Mouse (Mus musculus) liver, embryonic 11.5 days (tissue): ENCODE measurements around the gene 1700003E16Rik. TPM values are rescaled to one million over a fixed set of nuclear protein-coding genes. Genes with fewer than 3 reads are reported as not detected.

Experiments used
- ATAC-seq: fragments of 200-750 bp; cut with Nextera tagmentation; replicated peaks from 2 replicates; pipeline ENCODE4 v1.8.0; 2017; ENCODE audit warnings: moderate number of reproducible peaks, mild to moderate bottlenecking, moderate TSS enrichment, moderate library complexity; ENCODE audit not compliant: low FRiP score
- DNase-seq: peaks from one replicate; pipeline ENCODE4 v3.0.0-alpha.2; 2017; ENCODE audit warnings: low spot score
- H3K27ac ChIP-seq: fragments of 300-500 bp; sonication (generic); 2 replicates; pipeline ENCODE4 v1.5.1; 2014; ENCODE audit warnings: mild to moderate bottlenecking, low read depth, low read length, control low read depth
- H3K27me3 ChIP-seq: fragments of 300-500 bp; sonication (generic); replicated peaks from 2 replicates; pipeline ENCODE4 v1.6.1; 2014; ENCODE audit warnings: low read length, mixed read lengths; ENCODE audit not compliant: control insufficient read depth, insufficient read depth
- H3K36me3 ChIP-seq: fragments of 300-500 bp; sonication (generic); 2 replicates; pipeline ENCODE4 v1.6.1; 2014; ENCODE audit warnings: mild to moderate bottlenecking, low read length, moderate library complexity, mixed read lengths; ENCODE audit not compliant: control insufficient read depth, insufficient read depth
- H3K4me1 ChIP-seq: fragments of 300-500 bp; sonication (generic); replicated peaks from 2 replicates; pipeline ENCODE4 v1.6.1; 2014; ENCODE audit warnings: low read length, mixed read lengths; ENCODE audit not compliant: control insufficient read depth, insufficient read depth
- H3K4me2 ChIP-seq: fragments of 300-500 bp; sonication (generic); 2 replicates; pipeline ENCODE4 v1.6.1; 2014; ENCODE audit warnings: mild to moderate bottlenecking, control low read depth, moderate library complexity
- H3K4me3 ChIP-seq: fragments of 300-500 bp; sonication (generic); 2 replicates; pipeline ENCODE4 v1.5.1; 2014; ENCODE audit warnings: low read depth, low read length, control low read depth
- H3K9ac ChIP-seq: fragments of 300-500 bp; sonication (generic); 2 replicates; pipeline ENCODE4 v1.6.1; 2014; ENCODE audit warnings: low read depth, low read length, control low read depth
- H3K9me3 ChIP-seq: fragments of 300-500 bp; sonication (generic); 2 replicates; pipeline ENCODE4 v1.6.1; 2016; ENCODE audit warnings: low read length, inconsistent platforms, mixed read lengths; ENCODE audit not compliant: control insufficient read depth
- WGBS: fragments of 180-500 bp; shearing (Covaris S2); extraction: QIAGEN DNeasy Blood & Tissue Kit; methylation state at CpG from one replicate; pipeline ENCODE4 v1.1.7; 2014; 5-methylcytosine and 5-hydroxymethylcytosine counted together
- polyA plus RNA-seq: library from polyadenylated mRNA; unstranded; fragments of >200 nt; fragmentation: Nextera tagmentation; extraction: Ambion mirVana; gene quantifications from 2 replicates; pipeline ENCODE4 v1.2.1, GENCODE M21; 2014

The 1700003E16Rik gene
- polyA plus RNA-seq, 1 experiment from 2014 or later: 0.08 TPM

DNA sequence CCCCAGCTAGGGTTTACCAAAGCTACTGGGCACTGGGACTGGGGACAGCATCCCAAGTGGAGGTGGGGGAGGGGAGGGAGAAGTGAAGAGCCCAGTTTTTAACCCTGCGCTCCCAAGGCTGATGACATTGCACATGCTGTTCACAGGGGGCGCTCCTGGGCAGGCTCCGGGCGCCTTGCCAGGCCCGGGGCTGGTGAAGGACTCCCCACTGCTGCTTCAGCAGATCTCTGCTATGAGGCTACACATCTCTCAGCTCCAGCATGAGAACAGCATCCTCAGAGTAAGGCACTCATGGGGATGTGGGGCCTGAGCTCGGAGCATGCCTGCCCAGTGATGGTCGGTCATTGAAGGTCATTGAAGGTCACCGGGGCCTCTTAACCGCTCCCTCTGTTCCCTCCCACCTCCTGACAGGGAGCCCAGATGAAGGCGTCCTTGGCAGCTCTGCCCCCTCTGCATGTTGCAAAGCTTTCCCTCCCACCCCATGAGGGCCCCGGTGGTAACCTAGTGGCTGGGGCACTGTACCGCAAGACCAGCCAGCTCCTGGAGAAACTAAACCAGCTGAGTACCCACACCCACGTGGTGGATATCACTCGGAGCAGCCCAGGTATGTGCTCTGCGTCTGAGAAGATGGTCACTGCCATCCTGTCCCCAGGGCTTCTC lies 41.3 kb downstream of the 1700003E16Rik start:
- Histone ChIP-seq H3K9me3 (no peaks in the 10 kb centered on the region), H3K9ac (no peak overlapping the region), H3K27ac (no peak overlapping the region), H3K36me3 (peaks cover 45% of the 10 kb centered on the region), H3K4me3 (no peak overlapping the region), H3K4me1 (no peaks in the 10 kb centered on the region), H3K4me2 (no peak overlapping the region), H3K27me3 (no peaks in the 10 kb centered on the region)
- ATAC-seq (no peak), DNase-seq (no peak)
- WGBS: 65% methylated on average over 15 of the region's 15 CpGs

- DNase-seq (no peak), ATAC-seq (no peak)
- WGBS: 80% methylated on average over 4 of the region's 4 CpGs
These were observed 47.1 kb downstream of the 1700003E16Rik start for GRCm38 (mm10) chr6:83203320-83203719.

DNA sequence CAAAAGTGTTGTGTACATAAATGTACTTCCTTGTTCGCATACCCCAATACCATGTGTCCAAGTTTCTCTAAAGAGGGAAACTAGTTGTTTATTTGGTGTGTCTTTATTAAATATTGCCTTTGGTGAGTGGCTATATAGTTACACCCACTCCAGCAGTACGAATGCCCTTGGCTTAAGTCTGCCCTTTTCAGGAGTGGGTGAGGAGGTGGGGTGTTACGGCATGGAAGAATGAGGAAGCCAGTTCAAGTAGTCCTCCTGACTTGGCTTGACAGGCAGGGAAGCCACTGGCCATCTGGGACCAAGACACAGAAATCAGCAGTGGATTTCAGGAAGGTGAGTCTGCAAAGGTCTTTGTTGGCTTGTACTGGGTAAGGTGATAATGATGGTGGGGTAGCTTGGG lies 49.6 kb downstream of the 1700003E16Rik start:
- H3K27me3 ChIP-seq: no peaks in the 10 kb centered on the region
- H3K4me2 ChIP-seq: no peak overlapping the region
- DNase-seq (no peak), ATAC-seq (no peak)
- no peak overlapping the region for H3K27ac ChIP-seq
- H3K9ac ChIP-seq: no peak overlapping the region
- no peaks in the 10 kb centered on the region for H3K4me1 ChIP-seq
- H3K9me3 ChIP-seq: no peaks in the 10 kb centered on the region
- 89% methylated on average over 3 of the region's 3 CpGs for WGBS
- no peak overlapping the region for H3K4me3 ChIP-seq
- H3K36me3 ChIP-seq: no peaks in the 10 kb centered on the region

More at GRCm38 (mm10) chr6:83203320-83203719, 47.1 kb downstream of the 1700003E16Rik start:
- no peak overlapping the region for H3K4me2 ChIP-seq
- H3K27me3 ChIP-seq: no peaks in the 10 kb centered on the region
- no peak overlapping the region for H3K4me3 ChIP-seq
- no peaks in the 10 kb centered on the region for H3K9me3 ChIP-seq
- H3K9ac ChIP-seq: no peak overlapping the region
- no peak overlapping the region for H3K27ac ChIP-seq
- no peaks in the 10 kb centered on the region for H3K4me1 ChIP-seq
- peaks cover 3% of the 10 kb centered on the region; the same call in 1 of the 2 replicates for H3K36me3 ChIP-seq

DNA sequence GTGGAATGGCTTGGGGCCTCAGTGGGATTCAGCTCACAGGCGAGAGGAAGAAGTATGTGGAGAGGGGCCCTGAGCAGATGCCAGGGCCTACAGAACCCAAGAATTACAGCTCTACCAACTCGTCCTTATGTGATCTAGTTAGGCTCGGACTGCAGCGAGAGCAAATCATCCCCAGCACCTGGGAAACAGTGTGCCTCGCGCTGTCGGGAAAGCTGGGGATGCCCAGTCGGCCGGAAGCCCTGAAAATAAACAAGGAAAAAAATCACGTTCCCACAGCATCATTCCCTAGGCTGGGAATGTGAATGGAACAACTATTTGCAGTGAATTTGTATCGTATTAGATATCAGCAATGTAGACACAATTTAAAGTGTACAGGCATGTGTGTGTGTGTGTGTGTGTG lies 50.1 kb downstream of the 1700003E16Rik start:
- Histone ChIP-seq H3K27me3 (no peaks in the 10 kb centered on the region), H3K4me2 (no peak overlapping the region), H3K9me3 (no peaks in the 10 kb centered on the region), H3K9ac (no peak overlapping the region), H3K36me3 (no peaks in the 10 kb centered on the region), H3K4me1 (no peaks in the 10 kb centered on the region), H3K4me3 (no peak overlapping the region), H3K27ac (no peak overlapping the region)
- no peak for DNase-seq
- no peak for ATAC-seq
- WGBS: 76% methylated on average over 11 of the region's 11 CpGs

DNA sequence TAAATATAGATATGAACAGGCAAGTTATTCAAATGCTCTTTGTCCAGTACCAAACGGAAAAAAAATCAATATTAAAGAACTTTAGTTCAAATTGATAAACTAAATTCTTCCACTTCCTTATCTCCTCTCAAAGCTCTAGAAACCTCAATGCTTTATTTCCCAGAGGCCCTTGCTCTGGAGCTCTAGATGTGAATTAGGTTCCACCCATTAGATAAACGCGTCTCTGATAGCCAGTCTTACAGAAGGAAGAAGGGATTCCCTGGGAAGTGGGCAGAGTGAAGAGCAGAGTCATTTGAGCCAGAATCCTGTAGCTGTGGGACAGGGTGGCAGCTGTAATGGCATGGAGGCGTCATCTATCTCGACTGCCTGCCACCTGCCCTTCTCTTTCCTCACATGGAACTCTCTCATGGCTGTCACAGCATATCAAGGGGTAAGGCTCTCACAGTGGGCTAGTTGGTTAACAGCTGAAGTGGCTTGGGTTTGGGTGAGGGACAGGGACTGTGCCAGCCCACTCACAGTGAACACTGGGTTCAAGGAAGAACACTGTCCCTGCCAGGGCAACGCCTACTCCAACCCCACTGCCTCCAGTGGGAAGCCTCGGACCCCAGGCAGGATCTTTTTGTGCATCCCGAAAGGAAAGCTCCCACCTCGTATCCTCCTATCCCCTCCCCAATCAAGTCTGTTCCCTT lies 51.3 kb downstream of the 1700003E16Rik start:
- no peaks in the 10 kb centered on the region for H3K9me3 ChIP-seq

DNA sequence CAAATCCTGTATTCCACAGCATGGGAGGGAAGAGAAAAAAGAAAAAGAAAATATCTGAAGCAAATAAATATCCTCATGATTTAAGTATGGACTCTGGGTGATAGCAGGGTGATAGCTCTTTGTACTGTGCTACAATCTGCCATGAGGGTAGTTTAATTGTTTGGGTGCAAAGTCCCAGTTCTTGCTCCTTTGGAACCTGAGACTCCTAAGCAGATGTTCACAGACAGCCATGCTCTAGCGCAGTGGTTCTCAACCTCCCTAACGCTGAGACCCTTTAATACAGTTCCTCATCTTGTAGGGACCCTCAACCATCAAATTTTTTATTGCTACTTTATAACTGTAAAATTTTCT lies 51.8 kb downstream of the 1700003E16Rik start:
- WGBS: 90% methylated on average over 2 of the region's 2 CpGs
- Histone ChIP-seq H3K4me2 (no peak overlapping the region), H3K4me3 (no peak overlapping the region), H3K36me3 (no peaks in the 10 kb centered on the region), H3K4me1 (no peaks in the 10 kb centered on the region), H3K27ac (no peak overlapping the region), H3K27me3 (no peaks in the 10 kb centered on the region), H3K9me3 (no peaks in the 10 kb centered on the region), H3K9ac (no peak overlapping the region)
- DNase-seq (no peak), ATAC-seq (no peak)

More for the DNA sequence above, 51.3 kb downstream of the 1700003E16Rik start:
- 58% methylated on average over 9 of the region's 9 CpGs for WGBS
- Histone ChIP-seq H3K27ac (no peak overlapping the region), H3K36me3 (no peaks in the 10 kb centered on the region), H3K9ac (no peak overlapping the region), H3K4me1 (no peaks in the 10 kb centered on the region), H3K27me3 (no peaks in the 10 kb centered on the region), H3K4me2 (no peak overlapping the region), H3K4me3 (no peak overlapping the region)
- ATAC-seq (no peak), DNase-seq (no peak)

GRCm38 (mm10) chr6:83210495-83210894 lies 54.3 kb downstream of the 1700003E16Rik start:
- Histone ChIP-seq H3K4me3 (no peak overlapping the region), H3K4me2 (no peak overlapping the region), H3K9me3 (no peaks in the 10 kb centered on the region), H3K36me3 (no peaks in the 10 kb centered on the region), H3K9ac (no peak overlapping the region), H3K27ac (no peak overlapping the region), H3K27me3 (no peaks in the 10 kb centered on the region), H3K4me1 (no peaks in the 10 kb centered on the region)
- ATAC-seq: no peak
- no peak for DNase-seq
- 72% methylated on average over 2 of the region's 2 CpGs for WGBS

DNA sequence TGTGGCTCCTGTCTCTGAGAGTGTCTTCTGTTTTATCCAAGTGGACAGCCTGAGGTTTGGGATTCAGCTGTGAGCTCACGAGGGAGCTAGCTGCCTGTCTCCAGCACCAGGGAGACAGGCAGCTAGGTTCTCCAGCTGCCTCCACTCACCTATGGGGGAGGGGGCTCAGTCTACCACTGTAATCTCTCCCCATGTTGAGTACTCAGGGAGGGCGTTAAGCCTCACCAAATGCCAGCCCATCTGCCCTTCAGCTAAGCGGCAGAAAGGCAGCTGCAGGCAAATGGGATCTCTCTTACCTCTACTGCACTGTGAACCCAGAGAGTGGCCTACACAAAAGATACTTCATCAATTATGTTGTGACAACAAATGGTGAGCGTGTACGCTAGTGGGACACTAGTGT lies 55.3 kb downstream of the 1700003E16Rik start:
- Histone ChIP-seq H3K4me2 (no peak overlapping the region), H3K36me3 (no peaks in the 10 kb centered on the region), H3K27ac (no peak overlapping the region), H3K4me1 (no peaks in the 10 kb centered on the region), H3K9me3 (no peaks in the 10 kb centered on the region), H3K4me3 (no peak overlapping the region), H3K9ac (no peak overlapping the region), H3K27me3 (no peaks in the 10 kb centered on the region)
- no peak for DNase-seq
- ATAC-seq: no peak
- whole genome bisulfite sequencing: 36% methylated on average over 5 of the region's 5 CpGs
